Mouse (Mus musculus): Measurements from ENCODE around the gene Gm20828.
"Not testable (repeated sequence)": the region's sequence is repeated elsewhere in the genome, so short reads cannot be mapped to it uniquely, and the experiment has no call there.

The Gm20828 gene

GRCm38 (mm10) chrY:11199274-11199673, at the start of gene Gm20828:
Gene Gm20828, minus strand, starts transcription at chrY:11199374.
- H3K4me3 ChIP-seq (replicated peaks; ENCODE audit: low read length); H3K27me3 ChIP-seq (ENCODE audit: insufficient read depth, low read length); H3K4me1 ChIP-seq (replicated peaks; ENCODE audit: low read depth, low read length); H3K9me3 ChIP-seq (ENCODE audit: low read length); H3K36me3 ChIP-seq (ENCODE audit: insufficient read depth, low read length): not testable (repeated sequence)
